Mouse (Mus musculus) retina, embryonic 14.5 days (tissue): ENCODE measurements around the gene Steap2.
"Not testable (repeated sequence)": the region's sequence is repeated elsewhere in the genome, so short reads cannot be mapped to it uniquely, and the experiment has no call there.

Experiments used
- DNase-seq: peaks from one replicate; pipeline ENCODE4 v3.0.0-alpha.2; 2015; ENCODE audit warnings: low spot score

The Steap2 gene

DNA sequence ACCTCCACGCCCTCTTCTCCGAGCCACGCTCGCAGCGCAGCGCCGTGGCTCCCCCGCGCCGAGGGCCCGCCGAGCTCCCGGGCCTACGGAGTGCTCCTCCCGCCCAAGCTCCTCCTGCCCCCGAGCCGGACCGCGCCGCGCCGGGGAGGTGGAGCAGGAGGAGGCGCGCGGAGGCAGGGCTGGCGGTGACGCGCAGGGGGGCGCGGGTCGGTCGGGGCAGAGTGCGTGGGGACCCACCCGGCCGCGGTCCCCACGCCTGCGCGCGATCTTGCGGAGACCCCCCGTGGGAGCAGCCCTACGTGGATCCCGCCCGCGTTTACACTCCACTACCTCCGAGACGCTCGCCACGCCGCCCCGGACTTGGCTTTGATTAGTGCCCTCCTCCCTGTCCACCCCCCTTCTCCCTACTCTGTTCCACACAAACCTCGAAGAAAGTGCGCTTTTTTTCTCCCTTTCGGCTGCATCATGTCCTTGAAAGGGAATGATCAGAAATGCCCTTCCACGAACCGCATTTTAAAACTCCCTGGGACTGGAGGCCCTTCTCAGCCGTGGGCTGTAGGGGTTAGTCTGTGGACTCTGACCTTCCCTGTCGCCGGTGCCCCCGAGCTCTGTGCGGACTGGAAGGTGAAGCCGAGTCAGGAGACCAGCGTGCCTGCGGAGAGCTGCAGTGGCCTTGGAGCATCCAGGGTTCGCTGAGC lies at the start of gene Steap2:
Gene Steap2, minus strand, starts transcription at position 623 of the 698 bp plus-strand sequence.
- DNase-seq, result peak; percentile 64

DNA sequence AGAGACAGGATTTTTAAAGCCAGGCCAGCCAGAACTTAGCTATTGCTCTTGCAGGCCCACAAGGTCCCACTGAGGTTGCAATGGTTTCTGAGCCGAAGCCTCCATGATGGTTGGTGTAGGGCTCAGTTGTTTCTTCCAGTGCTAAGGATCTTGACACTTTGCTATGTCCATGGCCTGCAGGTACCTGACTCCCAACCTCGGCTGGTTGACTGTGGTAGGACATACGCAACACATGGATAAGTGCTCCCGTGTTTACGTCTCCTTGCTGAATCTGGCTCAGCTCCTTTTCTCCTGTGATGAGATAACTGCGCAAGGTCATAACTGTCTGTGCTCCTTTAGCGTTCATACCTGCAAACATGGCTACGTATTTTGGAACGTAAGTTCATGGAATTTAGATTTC lies 40.1 kb upstream of the Steap2 start:
- DNase-seq, result no peak

DNA sequence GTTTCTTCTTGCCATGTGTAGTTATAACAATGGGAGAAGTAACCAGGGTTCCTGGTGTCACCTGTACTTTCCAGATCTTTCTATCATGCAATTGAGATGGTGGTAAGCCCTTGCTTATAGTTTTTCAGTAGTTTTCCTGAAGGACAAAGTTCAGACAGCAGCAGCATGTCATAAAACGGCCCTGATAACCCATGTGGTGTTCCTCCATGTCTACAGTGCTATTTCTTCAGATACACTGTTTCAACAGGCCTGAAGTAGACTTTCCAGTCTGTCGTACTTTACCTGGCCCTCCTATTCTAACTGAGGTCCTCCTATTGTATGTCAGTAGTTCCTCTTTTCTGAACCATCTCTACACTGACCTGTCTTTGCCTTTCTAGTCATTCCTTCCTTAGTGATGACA lies 38.5 kb upstream of the Steap2 start:
- DNase-seq, result no peak

DNA sequence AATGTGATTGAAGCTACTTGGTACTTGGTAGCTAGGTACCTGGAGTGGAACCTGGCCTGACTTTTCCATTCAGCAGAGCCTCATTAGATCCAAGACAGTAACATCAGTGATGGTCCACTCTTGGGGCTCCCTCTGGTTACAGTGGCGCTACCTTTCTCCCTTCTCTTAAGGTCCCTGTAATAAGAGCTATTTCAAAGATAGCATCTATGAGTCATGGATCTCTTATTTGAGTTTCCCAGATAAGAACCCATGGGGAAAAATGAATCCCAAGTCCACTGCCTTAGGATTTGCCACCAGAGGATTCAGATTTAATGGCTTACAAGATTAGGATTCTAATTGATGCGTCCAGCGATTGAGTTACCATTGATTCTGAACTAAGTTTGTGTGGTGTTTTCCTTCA lies 37.8 kb upstream of the Steap2 start:
- DNase-seq, result no peak

DNA sequence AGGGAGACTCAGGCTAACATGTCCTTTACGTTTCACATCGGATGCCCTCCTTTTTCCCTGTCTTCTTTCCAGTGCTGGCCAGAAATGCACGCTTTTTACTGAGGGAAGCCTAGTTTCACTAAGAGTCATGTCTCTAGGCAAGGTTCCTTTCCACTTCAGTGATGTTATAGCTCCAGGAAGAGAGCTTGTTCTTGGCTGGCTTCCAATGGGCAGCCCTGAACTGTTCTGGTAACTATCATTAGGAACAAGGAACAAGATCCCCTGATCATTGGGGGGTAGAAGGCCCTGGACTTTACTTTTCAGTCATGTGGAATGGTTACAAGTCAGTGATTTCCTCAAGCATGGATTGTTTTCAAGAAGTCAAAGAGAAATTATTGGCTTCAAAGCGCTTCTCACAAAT lies 35.5 kb upstream of the Steap2 start:
- no peak for DNase-seq

DNA sequence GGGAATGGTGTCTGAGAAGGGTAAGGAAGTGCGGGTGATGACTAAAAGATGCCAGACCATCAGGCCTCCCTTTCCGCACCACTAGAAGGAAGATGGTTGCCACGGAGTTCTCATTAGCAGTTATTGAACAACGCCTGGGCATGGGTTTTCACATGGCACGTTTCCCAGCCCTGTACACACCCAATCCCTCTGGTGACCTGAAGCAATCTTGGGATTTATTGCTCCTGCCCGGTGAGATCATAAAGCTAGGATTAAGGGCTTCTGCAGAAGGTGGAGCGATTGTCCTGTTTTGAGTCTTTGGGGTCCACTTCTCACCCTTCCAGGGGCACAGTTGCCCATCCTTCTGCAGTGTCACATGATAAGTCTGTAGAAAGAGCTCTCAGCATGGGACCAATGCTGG lies 27.8 kb upstream of the Steap2 start:
- DNase-seq, result no peak

DNA sequence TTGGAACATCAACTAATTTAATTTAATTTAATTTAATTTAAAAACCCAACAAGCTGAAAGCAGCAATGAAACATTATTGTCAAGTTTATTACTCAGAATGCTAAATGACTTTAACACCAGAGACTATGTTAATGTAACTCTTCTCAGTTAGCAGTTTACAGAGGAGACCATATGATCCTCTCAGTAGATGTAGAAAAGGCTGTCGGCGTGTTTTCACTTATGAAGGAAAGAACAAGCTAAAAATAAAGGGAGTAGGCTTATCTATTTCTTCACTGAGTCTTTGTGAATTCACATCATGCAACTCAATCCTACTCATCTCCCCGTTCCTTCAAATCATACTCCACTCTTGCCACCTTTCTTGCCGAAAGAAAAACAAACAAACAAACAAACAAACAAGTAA lies 16.7 kb upstream of the Steap2 start:
- DNase-seq, result no peak

DNA sequence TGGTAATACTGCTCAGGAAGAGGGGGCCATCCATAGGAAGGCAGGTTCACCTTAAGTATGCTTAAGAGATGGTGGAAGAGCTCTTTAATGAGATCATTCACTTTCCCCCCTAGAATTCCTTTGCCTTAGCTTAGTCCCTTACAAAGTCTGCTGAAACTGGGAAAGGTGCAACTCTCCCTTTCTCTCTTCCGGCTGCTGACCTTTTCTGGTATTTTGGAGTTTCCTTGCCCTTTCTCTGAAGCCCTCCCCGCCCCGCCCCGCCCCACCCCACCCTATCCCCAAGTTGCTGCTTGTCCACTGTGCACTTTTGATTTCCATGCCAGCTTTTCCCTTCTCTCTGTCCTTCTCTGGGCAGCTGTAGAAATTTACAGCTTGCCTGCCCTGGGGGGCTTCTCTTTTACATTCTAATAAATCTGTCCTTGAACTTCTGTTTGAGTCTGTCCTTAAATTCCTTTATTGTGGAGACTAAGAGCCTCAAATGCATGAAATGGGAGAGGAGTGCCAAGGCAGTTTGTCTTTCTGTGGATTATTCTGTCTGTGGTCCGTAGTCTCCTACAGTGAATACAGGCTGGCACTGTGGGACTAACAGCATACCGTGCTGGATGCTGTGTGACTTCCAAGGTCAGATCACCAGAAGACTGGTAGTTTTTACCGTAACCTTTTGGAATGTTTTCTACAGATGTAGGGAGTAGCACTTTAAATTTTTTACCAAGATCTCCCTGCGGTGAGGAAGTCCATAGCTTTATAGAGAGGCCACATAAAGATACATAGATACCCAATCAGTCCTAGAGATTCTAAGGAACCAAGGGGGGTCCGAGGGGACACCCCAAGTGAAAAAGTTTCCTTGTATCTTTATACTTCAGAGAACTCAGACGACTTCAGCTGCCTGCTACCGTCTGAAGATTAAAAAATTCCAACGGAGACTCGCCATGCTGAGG lies 13.2 kb upstream of the Steap2 start:
- no peak for DNase-seq

DNA sequence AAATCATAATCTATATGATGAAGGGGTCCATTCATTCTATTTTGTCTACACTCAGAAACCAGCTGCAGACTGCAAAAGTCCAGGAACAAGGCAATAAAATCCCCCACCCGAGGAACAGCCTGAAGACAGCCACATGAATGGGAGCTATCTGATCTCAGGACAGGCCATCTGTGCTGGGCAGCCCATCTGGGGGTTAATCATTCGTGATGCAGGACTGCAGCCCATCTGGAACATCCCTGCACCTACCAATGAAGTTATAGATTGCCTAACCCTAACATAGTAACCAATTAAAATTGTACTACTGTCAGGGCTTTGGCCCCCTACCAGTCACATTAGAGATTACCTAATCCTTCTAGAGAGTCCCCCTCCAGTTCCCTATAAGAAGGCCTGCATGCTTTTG lies 10.6 kb upstream of the Steap2 start:
- DNase-seq, result no peak

DNA sequence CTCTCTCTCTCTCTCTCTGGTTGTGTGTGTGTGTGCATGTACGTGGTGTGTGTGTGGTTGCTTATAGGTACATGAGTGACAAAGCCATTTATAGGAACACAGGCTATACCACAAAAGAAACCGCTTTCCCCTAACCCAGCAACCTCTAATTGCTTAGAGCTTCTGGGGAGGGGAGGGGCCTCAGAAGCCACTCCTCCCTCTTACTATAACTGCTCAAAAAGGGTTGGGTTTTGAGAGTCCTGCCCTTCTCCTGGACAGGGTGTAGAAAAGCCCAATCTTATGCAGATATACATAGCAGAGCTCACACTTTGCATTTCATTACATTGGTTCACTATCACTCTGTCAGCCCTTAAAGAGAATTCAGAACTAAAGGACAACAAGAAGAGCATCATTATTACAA lies 6.0 kb upstream of the Steap2 start:
- DNase-seq, result no peak

DNA sequence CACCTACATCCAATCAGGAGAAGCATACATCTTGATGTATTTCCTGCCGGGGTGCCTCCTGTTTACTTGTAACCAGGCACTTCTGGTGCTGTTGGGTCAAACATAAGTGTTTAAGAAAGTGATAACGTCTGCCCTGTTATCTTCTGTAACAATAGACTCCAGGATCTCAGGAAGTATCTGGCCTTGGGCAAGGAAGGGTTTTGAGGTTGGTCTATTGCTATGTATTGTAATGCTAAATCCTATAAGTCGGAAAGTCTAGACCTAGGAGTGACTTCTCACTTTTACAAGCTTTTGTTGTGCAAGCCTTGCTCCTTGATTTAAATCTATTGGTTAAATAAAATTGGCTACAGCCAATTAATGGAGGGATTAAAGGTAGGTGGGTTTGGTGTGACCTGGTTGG lies 4.5 kb upstream of the Steap2 start:
- DNase-seq, result no peak

DNA sequence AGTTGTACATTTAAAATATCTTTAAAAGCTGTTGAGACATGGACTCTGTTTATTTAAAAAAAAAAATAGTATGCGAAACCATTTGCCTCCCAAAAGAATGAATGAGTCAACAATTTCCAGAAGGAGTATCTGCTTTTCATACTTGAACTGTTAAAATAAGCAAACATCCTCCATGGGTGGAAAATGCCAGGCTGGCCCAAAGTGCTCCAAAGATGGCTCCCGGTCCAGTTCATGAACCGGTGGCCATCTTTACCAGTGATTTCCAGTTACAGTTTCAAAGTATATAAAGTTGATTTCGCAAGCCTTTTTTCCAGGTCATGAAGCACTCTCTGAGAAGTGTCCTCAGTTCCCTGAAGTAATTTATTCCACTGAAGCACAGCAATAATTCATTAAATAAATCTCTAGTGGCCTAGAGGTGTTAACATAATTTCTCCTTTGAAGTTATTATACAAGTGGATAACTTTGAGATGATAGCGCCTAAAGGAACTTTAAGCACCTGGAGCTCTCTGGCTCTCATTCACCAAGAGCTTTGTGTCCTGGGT lies 1.1 kb upstream of the Steap2 start:
- no peak for DNase-seq

DNA sequence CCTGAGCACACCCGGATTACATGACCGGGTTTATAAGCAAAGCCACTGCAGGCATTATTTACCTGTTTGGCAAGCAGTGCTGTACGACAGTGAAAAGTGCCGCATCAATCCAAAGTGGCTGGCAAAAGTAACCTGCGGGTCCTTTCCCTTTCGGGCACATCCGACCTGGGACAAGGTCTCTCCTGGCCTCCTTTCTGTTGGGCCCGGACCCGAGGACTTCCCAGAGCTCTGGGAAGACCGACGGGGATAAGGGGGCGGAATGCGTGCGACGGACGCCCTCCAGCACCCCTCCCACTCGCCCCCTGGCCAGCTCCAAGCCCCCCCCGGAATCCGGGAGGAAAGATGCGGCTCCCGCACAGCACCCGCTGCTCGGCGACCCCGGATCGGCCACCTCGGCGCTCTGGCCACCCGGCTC lies 830 bp downstream of the Steap2 start:
- DNase-seq, result peak; percentile 37

DNA sequence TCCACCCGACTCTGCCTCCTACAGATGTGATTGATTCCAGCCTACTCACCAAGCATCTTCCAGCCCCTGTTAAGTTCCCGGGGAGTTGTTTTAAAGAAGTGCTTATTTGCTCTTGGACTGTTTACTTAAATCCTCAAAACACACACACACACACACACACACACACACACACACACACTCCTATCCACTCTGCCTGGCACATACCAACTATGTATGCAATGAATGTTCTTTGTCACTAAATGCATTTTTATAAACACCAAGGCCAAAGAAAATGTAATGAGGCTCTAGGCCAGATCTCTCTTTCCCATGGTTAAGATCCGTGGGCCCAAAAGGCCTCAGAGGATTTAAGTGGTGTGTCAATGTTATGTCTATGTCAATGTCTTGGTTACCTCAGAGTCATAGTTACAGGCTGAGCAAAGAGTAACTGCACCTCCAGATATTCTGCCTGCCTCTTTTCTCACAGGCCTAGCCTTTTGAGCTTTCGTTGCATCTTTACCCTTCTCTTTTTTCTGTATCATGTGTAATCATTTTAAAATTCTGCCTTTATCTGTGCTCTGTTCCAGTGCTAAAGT lies 2.1 kb downstream of the Steap2 start:
- no peak for DNase-seq

DNA sequence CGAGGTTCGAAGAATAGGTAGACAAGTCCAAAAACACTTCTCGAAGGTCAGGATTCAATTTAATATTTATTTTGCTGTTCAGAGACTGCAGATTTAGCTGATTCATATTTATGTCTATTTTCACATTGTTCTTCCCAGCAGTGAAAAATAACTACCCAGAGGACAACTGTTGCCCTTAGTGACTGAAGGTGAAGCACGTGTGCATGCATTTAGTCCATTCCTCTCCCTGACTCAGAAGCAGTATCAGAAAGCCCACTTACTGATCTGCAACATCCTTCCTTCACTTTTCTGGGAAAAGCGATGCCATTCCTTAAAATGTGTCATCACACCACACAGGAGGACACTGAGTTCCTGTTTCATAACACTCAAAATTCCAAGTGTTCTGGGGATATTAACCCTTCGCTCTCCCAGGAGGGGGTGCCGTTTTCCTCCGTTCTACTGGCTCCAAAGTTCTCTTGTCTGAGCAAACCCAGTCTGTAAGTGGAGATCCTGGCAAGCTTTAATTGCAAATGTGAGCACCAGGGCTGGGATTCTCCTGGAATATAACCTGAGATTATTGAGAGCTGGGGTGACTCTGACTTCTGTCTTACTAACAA lies 5.3 kb downstream of the Steap2 start:
- DNase-seq, result no peak

DNA sequence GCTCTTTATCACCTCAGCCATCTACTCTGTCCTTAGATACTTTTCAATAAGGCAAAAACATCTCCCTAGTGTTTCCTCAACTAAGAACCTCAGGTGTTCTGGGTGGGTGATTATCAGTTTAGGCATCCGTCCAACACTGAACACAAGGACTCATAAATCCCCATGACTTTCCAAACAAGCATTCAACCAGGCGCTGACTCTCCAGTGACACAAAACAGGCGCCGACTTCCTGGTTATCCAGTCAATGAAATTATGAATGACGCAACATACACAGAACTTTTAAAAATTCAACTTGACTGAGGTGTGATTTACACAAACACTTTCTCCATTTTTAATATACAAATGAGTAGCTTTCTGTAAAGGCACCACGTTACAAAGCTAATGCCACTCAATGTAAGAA lies 6.2 kb downstream of the Steap2 start:
- DNase-seq, result no peak

DNA sequence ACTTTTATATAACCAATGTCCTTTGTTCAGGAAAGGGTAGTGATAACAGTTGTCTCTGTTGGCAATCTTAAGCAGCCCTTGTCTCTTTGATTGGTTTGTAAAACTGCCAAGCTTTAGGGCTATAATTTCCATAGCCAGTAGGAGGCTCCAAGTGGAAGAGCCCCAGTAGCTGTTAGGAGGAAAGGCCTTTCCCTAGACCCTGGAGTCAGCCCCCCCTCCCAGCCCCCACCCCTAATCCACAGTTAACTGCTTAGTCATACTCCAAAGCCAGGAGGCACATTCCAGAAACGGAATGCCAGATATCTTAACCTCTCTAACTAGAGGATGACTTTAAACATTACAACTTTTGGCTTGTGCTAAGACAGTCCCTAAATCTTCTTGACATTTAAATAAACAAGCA lies 7.4 kb downstream of the Steap2 start:
- DNase-seq, result no peak

DNA sequence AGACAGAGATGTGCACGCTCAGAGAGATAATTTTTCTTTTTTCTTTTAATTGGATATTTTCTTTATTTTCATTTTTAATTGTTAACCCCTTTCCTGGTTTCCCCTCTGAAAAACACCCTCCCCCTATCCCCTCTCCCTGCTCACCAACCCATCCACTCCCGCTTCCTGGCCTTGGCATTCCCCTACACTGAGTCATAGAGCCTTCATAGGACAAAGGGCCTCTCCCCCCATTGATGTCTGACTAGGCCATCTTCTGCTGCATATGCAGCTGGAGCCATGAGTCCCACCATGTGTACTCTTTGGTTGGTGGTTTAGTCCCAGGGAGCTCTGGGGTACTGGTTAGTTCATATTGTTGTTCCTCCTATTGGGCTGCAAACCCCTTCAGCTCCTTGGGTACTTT lies 9.4 kb downstream of the Steap2 start:
- DNase-seq, result not testable (repeated sequence)

DNA sequence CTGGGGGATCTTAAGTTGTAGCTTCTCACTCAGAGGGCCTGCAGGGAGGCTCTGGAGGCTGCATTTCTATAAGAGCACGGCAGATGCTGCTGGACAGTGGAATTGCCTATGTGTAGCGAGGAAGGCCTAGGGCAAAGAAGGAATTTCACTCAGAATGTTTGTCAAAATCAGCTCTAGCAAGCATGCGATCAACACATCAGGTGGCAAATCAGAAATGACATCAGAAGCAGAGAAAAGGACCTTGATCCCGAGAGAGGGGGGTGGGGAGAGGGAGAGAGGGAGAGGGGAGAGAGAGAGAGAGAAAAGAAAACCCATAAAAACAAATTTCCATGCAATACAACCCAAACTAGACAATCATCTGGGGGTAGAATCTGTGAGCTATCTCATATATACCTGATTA lies 11.1 kb downstream of the Steap2 start:
- peak; percentile 31 for DNase-seq

DNA sequence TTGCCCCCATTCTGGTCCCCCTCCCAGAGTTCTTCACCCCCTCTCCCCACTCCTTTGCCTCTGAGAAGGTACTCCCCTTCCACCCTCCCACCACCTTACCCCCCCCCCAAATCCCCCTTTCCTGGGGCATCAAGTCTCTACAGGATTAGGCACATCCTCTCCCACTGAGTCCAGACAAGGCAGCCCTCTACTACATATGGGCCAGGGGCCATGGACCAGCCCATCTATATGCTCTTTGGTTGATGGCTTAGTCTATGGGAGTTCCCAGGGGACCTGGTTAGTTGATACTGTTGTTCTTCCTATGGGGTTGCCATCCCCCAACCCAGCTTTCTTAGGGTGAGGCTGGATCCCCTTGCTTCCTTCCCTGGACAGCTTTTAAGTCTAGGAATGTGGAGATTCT lies 14.9 kb downstream of the Steap2 start:
- no peak for DNase-seq

DNA sequence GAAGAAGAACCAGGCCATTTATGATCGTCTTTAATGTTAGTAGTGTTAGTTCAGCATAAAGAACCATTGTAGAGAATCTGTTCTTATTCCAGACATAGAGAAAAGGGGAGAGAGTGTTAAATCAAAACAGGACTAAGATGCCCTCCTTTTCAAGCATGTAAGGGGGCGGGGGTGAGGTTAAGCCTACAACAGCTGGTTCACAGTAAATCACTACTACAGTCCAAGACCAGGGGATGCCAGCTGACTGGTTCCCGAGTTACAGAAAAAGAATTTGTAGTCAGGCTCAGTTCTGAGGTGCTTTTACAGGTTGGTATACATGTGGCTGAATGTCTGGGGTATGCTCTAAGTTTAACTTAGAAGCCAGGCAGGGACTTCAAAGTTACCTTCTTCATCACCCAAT lies 18.3 kb downstream of the Steap2 start:
- DNase-seq, result no peak

DNA sequence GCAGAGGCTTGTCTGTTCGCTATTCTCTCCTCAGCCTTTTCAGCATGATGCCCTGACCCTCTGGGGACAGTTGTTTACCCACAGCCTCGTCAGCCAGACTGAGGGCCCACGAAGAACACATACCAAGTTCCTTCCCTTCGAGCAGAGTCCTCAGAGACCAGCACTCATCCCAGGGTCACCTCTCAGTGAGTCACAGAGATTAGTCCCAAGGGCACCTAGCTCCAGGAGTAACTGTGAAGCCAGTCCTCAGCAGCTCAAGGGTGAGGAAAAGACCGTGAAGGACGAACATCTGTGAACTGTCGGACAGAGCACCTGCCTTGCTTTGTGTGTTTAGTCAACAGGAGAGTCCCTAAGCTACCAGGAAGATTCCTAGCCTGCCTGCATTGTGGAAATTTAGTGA lies 25.5 kb downstream of the Steap2 start:
- DNase-seq, result no peak
